Mouse (Mus musculus) embryonic stem cell, embryonic (primary cell): ENCODE results near the gene Med16.

Source experiments
- CTCF ChIA-PET, 4 experiments: fragments of 300-600 bp in 2 of 4; fragments of 350-600 bp in 2 of 4; sonication (Branson Sonifier 250); formaldehyde crosslinking; loops; one replicate each; lab custom pipeline; 2022; ENCODE audit warnings: inconsistent platforms in 2 of 4; lab: Charles Lee
- POLR2A ChIA-PET, 4 experiments: fragments of 300-600 bp in 2 of 4; fragments of 350-600 bp in 2 of 4; sonication (Branson Sonifier 250); formaldehyde crosslinking; loops; one replicate each; lab custom pipeline; 2022; ENCODE audit warnings: antibody characterized with exemption in 4 of 4, inconsistent platforms in 1 of 4; lab: Charles Lee

The Med16 gene

GRCm38 (mm10) chr10:79908167-79909091 lies at the start of gene Med16:
Med16 (minus strand) TSS chr10:79908923.
- ChIA-PET CTCF (interaction anchor here (0.5 to 2.2 kb wide), 35 partner anchors 9 to 1582 kb away, joined by 3 to 16 read pairs (median 4); partner anchors contain the start of genes Tmem259 (in 2 of the 4), Wdr18 (in 2 of the 4), Kiss1r (in 1 of the 4) and Midn (in 1 of the 4)), POLR2A (interaction anchor here (0.5 to 5.7 kb wide), 158 partner anchors 8 to 1664 kb away, joined by 3 to 84 read pairs (median 4); partner anchors contain the start of genes Kiss1r (in 4 of the 4), Ptbp1 (in 3 of the 4), Arid3a (in 2 of the 4) and Cdc34 (in 2 of the 4))

DNA sequence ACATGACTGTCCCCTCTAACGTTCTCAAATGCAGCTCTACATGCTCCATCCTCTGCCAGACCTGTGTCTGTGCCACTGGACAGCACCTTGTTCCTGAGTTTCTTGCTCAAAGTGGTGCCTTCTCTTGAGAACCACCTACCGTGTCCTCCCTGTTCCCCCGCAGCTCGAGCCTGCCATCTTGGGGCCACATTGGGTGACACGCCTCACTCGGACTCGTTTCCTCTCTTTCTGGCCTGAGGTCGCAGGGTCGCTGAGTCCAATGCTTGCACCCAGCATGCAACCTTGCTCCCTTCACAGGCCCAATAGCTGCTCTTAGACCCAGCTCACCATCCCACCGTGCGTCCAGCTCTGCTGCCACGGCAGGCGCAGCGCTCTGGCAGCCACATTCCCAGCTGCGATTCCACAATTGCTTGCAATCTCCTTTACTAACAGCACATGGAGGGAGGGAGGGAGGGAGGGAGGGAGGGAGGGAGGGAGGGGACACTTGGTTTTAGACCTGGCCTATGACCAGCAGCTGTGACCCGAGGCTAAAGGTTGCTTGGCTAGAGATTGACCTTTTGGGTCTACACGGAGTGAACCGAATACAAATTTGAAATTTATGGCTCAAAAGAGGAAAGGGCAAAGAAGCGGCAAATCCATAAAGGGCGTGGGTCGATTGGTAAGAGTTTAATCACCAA lies 49.6 kb upstream of the Med16 start:
- CTCF ChIA-PET, result interaction anchor here (0.5 to 3.3 kb wide), 63 partner anchors 12 to 1624 kb away, joined by 3 to 15 read pairs (median 3); partner anchors contain the start of genes Arid3a (in 2 of the 4), Cbarp (in 1 of the 4), Cirbp (in 1 of the 4) and Grin3b (in 1 of the 4)
- POLR2A ChIA-PET, result interaction anchor here (0.6 to 2.1 kb wide), 25 partner anchors 12 to 210 kb away, joined by 3 to 9 read pairs (median 4); partner anchors contain the start of genes Med16 (in 2 of the 4) and Arid3a (in 1 of the 4)

DNA sequence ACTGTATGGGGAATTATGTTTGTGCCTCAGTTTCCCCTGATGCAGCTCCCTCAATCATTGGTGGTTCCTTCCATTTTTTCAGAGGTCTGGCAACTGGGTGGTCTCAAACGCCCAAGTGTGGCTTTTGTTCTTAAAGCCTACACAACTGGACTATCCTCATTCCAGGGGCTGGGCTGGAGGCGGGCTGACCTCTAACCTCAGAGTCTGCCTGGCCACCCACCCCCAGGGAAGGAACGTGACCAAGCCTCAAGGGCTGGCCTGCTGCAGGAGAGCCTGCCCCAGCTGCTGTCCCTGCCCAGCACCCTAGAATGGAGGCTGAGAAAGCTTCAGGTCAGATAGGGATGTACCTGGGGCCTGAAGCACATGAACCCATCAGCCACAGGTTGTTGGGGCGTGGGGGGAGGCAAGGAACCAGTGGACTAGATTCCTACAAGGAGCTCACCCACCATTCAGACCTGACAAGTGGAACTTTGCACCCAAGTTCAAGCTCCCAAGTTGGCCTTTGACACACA lies 48.0 kb upstream of the Med16 start:
- POLR2A ChIA-PET, result interaction anchor here in 2 of 4 experiments (1.1 to 3.4 kb wide), 6 partner anchors 15 to 173 kb away, joined by 3 to 9 read pairs (median 4); partner anchors contain the start of gene Med16 (in 1 of the 2)
- CTCF ChIA-PET, result interaction anchor here in 3 of 4 experiments (0.6 to 2.5 kb wide), 9 partner anchors 26 to 258 kb away, joined by 3 to 15 read pairs (median 6); no protein-coding TSS in a partner anchor

DNA sequence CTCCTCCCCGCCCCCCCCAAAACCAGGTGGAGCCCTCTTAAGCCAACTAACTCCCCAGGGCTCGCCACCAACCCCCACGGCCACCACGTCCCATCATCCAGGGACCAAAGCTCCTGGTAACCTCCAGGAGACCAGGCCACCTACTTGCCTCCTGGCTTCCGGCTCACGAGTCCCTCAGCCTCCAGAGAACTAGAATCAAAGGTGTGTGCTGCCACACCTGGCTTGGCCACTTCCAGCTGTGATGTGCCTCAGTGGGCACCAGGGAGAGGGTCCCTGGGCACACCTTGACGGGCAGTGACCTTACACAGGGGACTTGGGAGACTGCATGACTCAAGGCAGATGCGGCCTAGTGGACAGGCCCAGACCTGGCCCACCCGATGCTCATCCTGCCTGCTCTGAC lies 47.0 kb upstream of the Med16 start:
- ChIA-PET CTCF (interaction anchor here (0.7 to 1.2 kb wide), 4 partner anchors 29 to 144 kb away, joined by 3 to 5 read pairs (median 3); partner anchors contain the start of gene Arid3a (in 1 of the 4)), POLR2A (interaction anchor here in 2 of 4 experiments (1.1 to 3.4 kb wide), 7 partner anchors 8 to 174 kb away, joined by 3 to 9 read pairs (median 3); partner anchors contain the start of gene Med16 (in 1 of the 2))

- POLR2A ChIA-PET, result interaction anchor here in 1 of 4 experiments (1.3 to 3.4 kb wide), 3 partner anchors 18 to 52 kb away, joined by 3 to 9 read pairs (median 5); partner anchors contain the start of gene Med16
- CTCF ChIA-PET, result interaction anchor here in 1 of 4 experiments (0.5 kb wide), 1 partner anchor 565 kb away, joined by 3 read pairs; no protein-coding TSS in a partner anchor
Measured at GRCm38 (mm10) chr10:79953946-79954345, 45.2 kb upstream of the Med16 start.

GRCm38 (mm10) chr10:79950661-79951060 lies 41.9 kb upstream of the Med16 start:
- ChIA-PET CTCF (interaction anchor here in 3 of 4 experiments (0.7 to 2.9 kb wide), 5 partner anchors 9 to 116 kb away, joined by 3 to 11 read pairs (median 3); partner anchors contain the start of gene Wdr18 (in 2 of the 3)), POLR2A (interaction anchor here (0.5 to 2.4 kb wide), 13 partner anchors 9 to 439 kb away, joined by 3 to 9 read pairs (median 3); partner anchors contain the start of gene Wdr18 (in 3 of the 4))

- ChIA-PET CTCF (interaction anchor here in 3 of 4 experiments (0.7 to 2.9 kb wide), 4 partner anchors 10 to 115 kb away, joined by 3 to 11 read pairs (median 6); partner anchors contain the start of gene Wdr18 (in 2 of the 3)), POLR2A (interaction anchor here (0.5 to 2.4 kb wide), 7 partner anchors 10 to 218 kb away, joined by 3 to 9 read pairs (median 6); partner anchors contain the start of gene Wdr18 (in 2 of the 4))
Measured at GRCm38 (mm10) chr10:79949873-79950272, 41.1 kb upstream of the Med16 start.

GRCm38 (mm10) chr10:79947502-79947901 lies 38.8 kb upstream of the Med16 start:
- CTCF ChIA-PET, result no interaction called here
- POLR2A ChIA-PET, result interaction anchor here in 1 of 4 experiments (1.3 to 1.5 kb wide), 2 partner anchors 37 to 158 kb away, joined by 3 to 4 read pairs; no protein-coding TSS in a partner anchor

GRCm38 (mm10) chr10:79946752-79947322 lies 38.1 kb upstream of the Med16 start:
- ChIA-PET CTCF (interaction anchor here in 1 of 4 experiments (0.6 kb wide), 1 partner anchor 40 kb away, joined by 3 read pairs; no protein-coding TSS in a partner anchor), POLR2A (interaction anchor here in 3 of 4 experiments (0.6 to 1.5 kb wide), 8 partner anchors 11 to 221 kb away, joined by 3 to 7 read pairs (median 4); partner anchors contain the start of genes Med16 (in 1 of the 3), Ptbp1 (in 1 of the 3) and Wdr18 (in 1 of the 3))

DNA sequence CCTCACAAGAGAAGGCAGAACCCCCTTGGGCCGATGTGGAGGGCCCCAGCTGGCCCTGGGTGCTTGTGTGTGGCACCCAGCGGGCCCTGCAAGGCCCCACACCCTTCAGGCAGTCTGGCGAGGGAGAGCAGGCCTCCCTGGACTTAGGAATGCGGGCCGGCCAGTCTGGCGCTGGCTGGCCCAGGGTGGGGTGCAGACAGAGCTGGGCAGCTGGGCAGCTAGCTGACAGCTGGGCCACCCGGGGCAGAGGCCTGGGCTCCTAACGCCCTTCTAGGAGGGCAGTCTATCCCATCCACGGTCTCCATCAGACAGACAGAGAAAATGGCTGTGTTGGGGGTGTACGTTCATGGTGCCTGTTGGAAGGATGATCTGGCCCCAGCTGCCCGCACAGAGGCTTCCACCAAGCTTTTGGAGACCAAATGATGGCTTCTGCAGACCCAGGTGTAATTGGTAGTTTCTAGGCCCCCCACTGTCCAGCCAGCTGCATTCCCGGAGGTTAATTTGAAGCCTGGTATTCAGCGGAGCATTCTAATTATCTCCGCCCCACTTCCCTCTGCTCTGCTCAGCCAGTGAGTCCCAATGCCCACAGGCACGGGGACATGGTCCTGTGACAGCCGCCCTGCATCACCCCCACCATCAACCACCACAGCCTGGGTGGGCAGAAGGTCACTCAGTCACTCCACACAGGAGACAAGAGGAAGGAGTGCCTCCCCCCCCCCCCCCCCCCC lies 36.9 kb upstream of the Med16 start:
- POLR2A ChIA-PET, result interaction anchor here in 3 of 4 experiments (0.5 to 2.1 kb wide), 13 partner anchors 12 to 199 kb away, joined by 3 to 7 read pairs (median 3); partner anchors contain the start of genes Ptbp1 (in 2 of the 3), Wdr18 (in 2 of the 3), Med16 (in 1 of the 3) and Polrmt (in 1 of the 3)
- CTCF ChIA-PET, result interaction anchor here in 2 of 4 experiments (0.8 to 0.9 kb wide), 2 partner anchors 20 to 574 kb away, joined by 3 to 4 read pairs; no protein-coding TSS in a partner anchor

- ChIA-PET POLR2A (interaction anchor here in 2 of 4 experiments (0.5 to 1.6 kb wide), 4 partner anchors 8 to 264 kb away, joined by 3 to 5 read pairs (median 3); partner anchors contain the start of gene Med16 (in 1 of the 2)), CTCF (interaction anchor here in 1 of 4 experiments (0.7 kb wide), 1 partner anchor 1541 kb away, joined by 3 read pairs; no protein-coding TSS in a partner anchor)
Measured at GRCm38 (mm10) chr10:79943471-79943901, 34.8 kb upstream of the Med16 start.

- ChIA-PET CTCF (interaction anchor here in 1 of 4 experiments (0.6 kb wide), 1 partner anchor 16 kb away, joined by 3 read pairs; the partner anchor contains the start of gene Arid3a), POLR2A (interaction anchor here in 1 of 4 experiments (0.7 to 0.9 kb wide), 2 partner anchors 112 to 265 kb away, joined by 3 to 6 read pairs; no protein-coding TSS in a partner anchor)
Measured at GRCm38 (mm10) chr10:79942988-79943387, 34.3 kb upstream of the Med16 start.

DNA sequence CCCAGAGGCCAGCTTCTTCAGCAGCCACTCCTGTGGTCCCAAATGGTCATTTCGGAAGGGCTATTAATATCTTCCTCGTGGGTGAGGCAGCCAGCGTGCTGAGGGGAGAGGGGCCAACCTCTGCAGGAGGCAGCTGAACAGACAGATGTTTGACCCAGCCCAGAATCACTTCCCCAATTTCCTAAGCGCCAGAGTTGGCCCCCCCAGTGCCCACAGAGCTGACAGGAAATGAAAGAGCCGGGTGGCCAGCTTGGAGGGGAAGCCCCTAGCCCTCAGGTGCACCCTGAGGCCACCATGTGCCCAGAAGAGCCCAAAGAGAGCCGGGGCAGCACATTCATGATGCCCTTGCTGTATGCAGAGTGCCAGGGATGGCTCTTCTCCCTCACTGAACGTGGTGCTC lies 32.0 kb upstream of the Med16 start:
- ChIA-PET POLR2A (interaction anchor here in 1 of 4 experiments (0.7 kb wide), 1 partner anchor 253 kb away, joined by 3 read pairs; no protein-coding TSS in a partner anchor), CTCF (interaction anchor here in 1 of 4 experiments (0.6 kb wide), 1 partner anchor 666 kb away, joined by 3 read pairs; no protein-coding TSS in a partner anchor)

- ChIA-PET POLR2A (interaction anchor here in 3 of 4 experiments (0.5 to 1.9 kb wide), 7 partner anchors 20 to 157 kb away, joined by 3 to 4 read pairs (median 3); partner anchors contain the start of genes Med16 (in 1 of the 3), Ptbp1 (in 1 of the 3) and Wdr18 (in 1 of the 3)), CTCF (interaction anchor here in 2 of 4 experiments (0.5 to 0.6 kb wide), 3 partner anchors 169 to 798 kb away, joined by 3 to 13 read pairs (median 6); no protein-coding TSS in a partner anchor)
Measured at GRCm38 (mm10) chr10:79937775-79938526, 29.2 kb upstream of the Med16 start.
